ENCODE assay signal across 8 mouse cellular contexts in the genomic region with DNA sequence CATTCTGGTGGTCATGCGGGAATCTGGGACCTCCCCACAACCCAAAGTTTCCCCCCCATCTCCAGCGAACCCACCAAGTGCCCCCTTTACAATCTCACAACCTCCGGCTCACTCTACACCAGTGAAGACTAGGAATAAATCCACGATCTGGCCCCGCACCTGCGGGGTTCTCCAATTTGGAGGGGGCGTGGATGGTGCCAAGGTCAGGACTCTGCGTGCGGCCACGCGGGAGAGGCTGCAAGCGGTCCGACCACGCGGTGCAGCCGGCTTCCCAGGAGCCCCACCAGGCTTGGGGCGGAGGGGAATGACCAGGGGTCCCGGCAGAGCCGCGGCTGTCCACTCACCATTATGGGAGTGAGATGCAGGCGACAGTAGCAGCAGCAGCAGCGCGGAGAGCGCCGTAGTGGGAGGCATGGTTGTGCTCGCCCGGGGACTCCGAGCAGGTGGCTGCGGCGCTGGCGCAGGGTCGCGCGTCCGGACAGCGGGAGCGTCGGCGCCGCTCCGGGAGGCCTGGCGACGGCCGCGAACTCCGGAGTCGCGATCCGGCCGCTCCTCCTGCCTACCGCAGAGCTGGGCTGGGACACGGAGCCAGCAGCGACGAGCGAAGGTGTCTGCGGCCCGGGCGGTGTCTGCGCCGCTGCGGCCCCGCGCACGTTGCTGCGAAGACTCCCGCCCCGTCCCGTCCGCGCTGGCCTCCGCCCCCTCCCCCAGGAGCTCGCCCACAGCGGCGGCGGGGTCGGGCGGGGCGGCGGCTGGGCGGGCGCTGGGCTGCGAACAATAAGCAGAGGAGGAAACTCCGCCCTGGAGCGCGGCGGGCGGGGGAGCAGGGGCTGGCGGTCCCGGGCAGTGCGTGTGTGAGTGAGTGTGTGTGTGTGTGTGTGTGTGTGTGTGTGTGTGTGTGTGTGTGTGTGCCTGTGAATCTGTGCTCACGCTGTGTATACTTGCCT. TPM values are rescaled to one million over a fixed set of nuclear protein-coding genes. Genes with fewer than 3 reads are reported as not detected.
DNase-seq lines count a peak whose midpoint lies in the region; ATAC-seq and TF ChIP-seq lines count a peak whose summit lies in the region.

A gene (minus strand): TSS at position 747 of the 947 bp plus-strand sequence.

- under 1% methylated on average over 87 of the region's 91 CpGs for WGBS in heart, adult 2 months
- WGBS in limb, embryonic 14.5 days, result under 1% methylated on average over 70 of the region's 91 CpGs
- WGBS in midbrain, embryonic 15.5 days, result under 1% methylated on average over 71 of the region's 91 CpGs
- 1% methylated on average over 71 of the region's 91 CpGs for WGBS in spleen, adult 2 months

- H3K79me2 ChIP-seq in heart, adult 2 months (replicated peaks; ENCODE audit: control insufficient read depth, insufficient read depth, low read length), result no peaks in the 10 kb centered on the region

- ATAC-seq in limb, embryonic 14.5 days (ENCODE audit: low FRiP score, low read depth), result peak; percentile 81
- peak; percentile 82 for ATAC-seq in midbrain, embryonic 15.5 days (replicated peaks)

- TF ChIP-seq POLR2A in heart, adult 2 months (IDR thresholded peaks at IDR 0.05; ENCODE audit: insufficient read depth, low read depth, low read length), result peak; percentile 71; the same call in 1 of the 2 replicates
- TF ChIP-seq POLR2A in limb, embryonic 14.5 days (IDR thresholded peaks at IDR 0.05; ENCODE audit: borderline replicate concordance, extremely low read depth, insufficient read depth, insufficient read length), result no peak
- no peak for TF ChIP-seq POLR2A in spleen, adult 2 months (IDR thresholded peaks at IDR 0.05; ENCODE audit: low read depth, low read length)

- no peak for TF ChIP-seq CTCF in heart, adult 2 months (IDR thresholded peaks at IDR 0.05)
- no peak for TF ChIP-seq CTCF in spleen, adult 2 months (IDR thresholded peaks at IDR 0.05; ENCODE audit: extremely low read depth, insufficient read depth, insufficient read length, insufficient replicate concordance)

- intact Hi-C loops in heart, adult 2 months (cut with DNase I), result loop anchor here (2.0 to 5.0 kb wide), 5 partner anchors 19 to 75 kb away; no protein-coding TSS in a partner anchor

- H3K9me3 ChIP-seq in limb, embryonic 14.5 days (ENCODE audit: control insufficient read depth, low read length), result no peaks in the 10 kb centered on the region
- H3K9me3 ChIP-seq in midbrain, embryonic 15.5 days, result no peaks in the 10 kb centered on the region

- peaks cover 2% of the 10 kb centered on the region; the same call in 1 of the 2 replicates for H3K27me3 ChIP-seq in heart, adult 2 months (ENCODE audit: control insufficient read depth, insufficient read depth, low read length)
- peaks cover 61% of the 10 kb centered on the region for H3K27me3 ChIP-seq in limb, embryonic 14.5 days (ENCODE audit: control insufficient read depth, insufficient read depth, low read length)
- no peaks in the 10 kb centered on the region for H3K27me3 ChIP-seq in midbrain, embryonic 15.5 days (replicated peaks)
- peaks cover 14% of the 10 kb centered on the region for H3K27me3 ChIP-seq in spleen, adult 2 months (ENCODE audit: control insufficient read depth, insufficient read depth, low read length)

- peak; percentile 62 for DNase-seq in adrenal gland, adult 8-10 months
- DNase-seq in embryo, embryonic 11 days, result peak; percentile 92
- peak; percentile 89 to 91 for DNase-seq in heart, adult 2 months
- peak; percentile 81 for DNase-seq in kidney, adult 18-20 months
- peak; percentile 44 for DNase-seq in limb, embryonic 14.5 days (ENCODE audit: low spot score)
- DNase-seq in spleen, adult 2 months (ENCODE audit: low read depth in 1 of 2, low spot score in 2 of 2), result peak in 1 of 2 experiments; percentile 19
- DNase-seq in adipocyte (ENCODE audit: low spot score), result no peak

- peak within 1 kb of the TSS; percentile 94 for H3K4me2 ChIP-seq in limb, embryonic 14.5 days (replicated peaks; ENCODE audit: low read depth, low read length, severe bottlenecking)
- peak within 1 kb of the TSS; percentile 90 for H3K4me2 ChIP-seq in midbrain, embryonic 15.5 days

- H3K27ac ChIP-seq in heart, adult 2 months, result peak within 1 kb of the TSS; percentile 92
- no peak within 1 kb of the TSS for H3K27ac ChIP-seq in limb, embryonic 14.5 days (replicated peaks; ENCODE audit: low read depth, low read length)
- peak within 1 kb of the TSS; percentile 66 for H3K27ac ChIP-seq in midbrain, embryonic 15.5 days
- H3K27ac ChIP-seq in spleen, adult 2 months (ENCODE audit: insufficient read depth, low read length), result no peak within 1 kb of the TSS

- TF ChIP-seq EP300 in heart, adult 2 months (IDR thresholded peaks at IDR 0.05; ENCODE audit: insufficient read depth, low read depth, low read length), result peak; percentile 72

- H3K4me1 ChIP-seq in heart, adult 2 months (ENCODE audit: control insufficient read depth, insufficient read depth, low read length), result peaks cover 5% of the 10 kb centered on the region
- peaks cover 8% of the 10 kb centered on the region for H3K4me1 ChIP-seq in limb, embryonic 14.5 days (ENCODE audit: control insufficient read depth, insufficient read depth, low read length)
- peaks cover 35% of the 10 kb centered on the region for H3K4me1 ChIP-seq in midbrain, embryonic 15.5 days
- peaks cover 4% of the 10 kb centered on the region for H3K4me1 ChIP-seq in spleen, adult 2 months (ENCODE audit: control insufficient read depth, insufficient read depth, insufficient read length)

- peaks cover 9% of the 10 kb centered on the region; the same call in 1 of the 2 replicates for H3K36me3 ChIP-seq in heart, adult 2 months (ENCODE audit: control insufficient read depth, insufficient read depth, low read length)
- H3K36me3 ChIP-seq in limb, embryonic 14.5 days (ENCODE audit: control insufficient read depth, insufficient read depth, low read length), result no peaks in the 10 kb centered on the region
- no peaks in the 10 kb centered on the region for H3K36me3 ChIP-seq in midbrain, embryonic 15.5 days (replicated peaks)
- no peaks in the 10 kb centered on the region for H3K36me3 ChIP-seq in spleen, adult 2 months (ENCODE audit: control insufficient read depth, insufficient read depth, low read length)

- H3K9ac ChIP-seq in heart, adult 2 months (ENCODE audit: low read depth, low read length), result peak within 1 kb of the TSS; percentile 91
- H3K9ac ChIP-seq in limb, embryonic 14.5 days (ENCODE audit: low read depth, low read length, severe bottlenecking), result peak within 1 kb of the TSS; percentile 54
- peak within 1 kb of the TSS; percentile 72 for H3K9ac ChIP-seq in midbrain, embryonic 15.5 days

- H3K4me3 ChIP-seq in heart, adult 2 months, result peak within 1 kb of the TSS; percentile 71
- H3K4me3 ChIP-seq in limb, embryonic 14.5 days (replicated peaks; ENCODE audit: low read length), result peak within 1 kb of the TSS; percentile 59
- H3K4me3 ChIP-seq in midbrain, embryonic 15.5 days, result peak within 1 kb of the TSS; percentile 73
- H3K4me3 ChIP-seq in spleen, adult 2 months (ENCODE audit: extremely low read depth, insufficient read depth, insufficient read length), result peak within 1 kb of the TSS; percentile 49

RNA-seq across cellular contexts. Expression of the gene that starts here (rescaled TPM):
- total RNA-seq in adrenal gland, adult 8-10 months (2022), result 10 to 100 TPM; 37.3 to 73.1 (median 61.3) TPM
- total RNA-seq in heart, adult 2 months (2021), result 10 to 100 TPM; 71.6 to 90.9 TPM
- polyA plus RNA-seq in heart, adult 2 months (2012; rRNA removed), result 53.8 and 99.2 TPM in 2 replicates
- 8.3 and 8.9 TPM in 2 replicates for polyA plus RNA-seq in limb, embryonic 14.5 days (2012; rRNA removed)
- polyA plus RNA-seq in limb, embryonic 14.5 days (2014; fragmentation: Nextera tagmentation; extraction: Ambion mirVana), result 5.8 and 6.0 TPM in 2 replicates
- polyA plus RNA-seq in midbrain, embryonic 15.5 days (2015; fragmentation: Nextera tagmentation; extraction: Ambion mirVana), result 12.0 and 12.3 TPM in 2 replicates
- 5.4 and 6.8 TPM in 2 replicates for polyA plus RNA-seq in spleen, adult 2 months (2012; rRNA removed)

Comparison
In these comparisons a context has a peak if more than half of its experiments do, and no peak if none do; other contexts are left out.
1. H3K27ac ChIP-seq: peak in heart, adult 2 months (single experiment) and midbrain, embryonic 15.5 days (single experiment); none in limb, embryonic 14.5 days (single experiment) and spleen, adult 2 months (single experiment).
2. Peak in every context shown above with its lines, with median percentiles within 50 percentile points of each other: H3K4me3 ChIP-seq and H3K9ac ChIP-seq.